Mouse (Mus musculus): ENCODE measurements around the gene Gm29554. TPM values are rescaled to one million over a fixed set of nuclear protein-coding genes. Genes with fewer than 3 reads are reported as not detected.
"Not testable (repeated sequence)": the region's sequence is repeated elsewhere in the genome, so short reads cannot be mapped to it uniquely, and the experiment has no call there.

Gm29554 gene
- polyA plus RNA-seq (2015; fragmentation: Nextera tagmentation; extraction: Ambion mirVana): not detected in 2 replicates

DNA sequence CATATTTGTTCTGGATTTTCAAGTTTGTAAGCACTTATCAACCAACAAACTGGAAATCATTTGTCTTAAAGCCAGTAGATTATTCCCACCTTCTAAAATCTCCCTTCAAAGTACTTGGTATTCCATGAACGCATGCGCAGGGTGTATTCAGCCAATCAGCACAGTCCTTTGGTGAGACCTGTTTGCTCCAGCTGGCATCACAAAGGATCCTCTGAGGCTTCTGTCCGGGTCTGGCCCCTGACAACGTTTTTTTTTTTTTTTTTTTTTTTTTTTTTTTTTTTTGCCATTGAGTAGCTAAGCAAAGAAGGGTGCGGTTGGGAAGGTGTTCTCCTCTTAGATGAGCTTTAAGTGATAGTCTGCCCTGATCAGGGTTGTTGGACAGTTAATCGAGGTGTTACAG lies at the start of gene Gm29554:
Gene Gm29554, plus strand, starts transcription at position 301 of the 400 bp plus-strand sequence.
- no CpG with 5 or more reads among the region's 6 CpGs for WGBS
- not testable (repeated sequence) for H3K27me3 ChIP-seq; H3K36me3 ChIP-seq; H3K9me3 ChIP-seq; H3K27ac ChIP-seq (replicated peaks); ATAC-seq (ENCODE audit: low FRiP score, low read depth); H3K4me1 ChIP-seq (replicated peaks); H3K9ac ChIP-seq; H3K4me2 ChIP-seq; H3K4me3 ChIP-seq

Other genes with a start within 250 kb of the Gm29554 start
- not detected in 2 replicates for gene Gm20812, start 108.0 kb downstream of the Gm29554 start, polyA plus RNA-seq (2015; fragmentation: Nextera tagmentation; extraction: Ambion mirVana)

Data from hindbrain, embryonic 15.5 days (tissue).